ENCODE assay signal across 8 mouse cellular contexts in the genomic region with DNA sequence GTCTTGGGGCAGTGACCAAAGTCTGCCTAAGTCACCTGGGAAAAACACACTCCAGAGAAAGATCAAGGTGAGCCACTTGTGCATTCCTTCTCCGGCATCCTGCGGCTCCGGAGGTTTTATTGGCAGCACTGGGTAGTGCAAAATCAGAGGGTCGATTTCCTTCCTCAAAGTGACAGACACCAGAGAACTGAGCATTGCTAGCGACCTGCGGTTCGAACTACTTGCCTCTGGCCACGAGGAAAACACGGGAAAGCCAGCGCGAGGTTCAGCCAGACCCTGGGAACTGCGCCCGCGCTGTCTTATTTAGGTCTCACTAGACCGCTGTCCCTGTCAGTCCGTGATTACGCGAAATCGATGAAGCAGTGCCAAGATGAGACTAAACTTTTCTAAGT. TPM values are rescaled to one million over a fixed set of nuclear protein-coding genes. Genes with fewer than 3 reads are reported as not detected.
A peak's percentile ranks its signal among the peaks of the same experiment; 100 is the strongest.
DNase-seq lines count a peak whose midpoint lies in the region; ATAC-seq and TF ChIP-seq lines count a peak whose summit lies in the region.

No protein-coding gene starts in this region.

- H3K4me3 ChIP-seq in ES-Bruce4 (ENCODE audit: low read depth, low read length): peak overlapping the region; percentile 23
- peak overlapping the region; percentile 70 for H3K4me3 ChIP-seq in embryonic facial prominence, embryonic 13.5 days
- H3K4me3 ChIP-seq in hindbrain, embryonic 10.5 days: peak overlapping the region; percentile 76
- H3K4me3 ChIP-seq in limb, embryonic 10.5 days: peak overlapping the region; percentile 82
- peak overlapping the region; percentile 85 for H3K4me3 ChIP-seq in midbrain, embryonic 15.5 days

- H3K27me3 ChIP-seq in ES-Bruce4 (ENCODE audit: control insufficient read depth, insufficient read depth, low read length, poor library complexity, severe bottlenecking): peaks cover 19% of the 10 kb centered on the region
- H3K27me3 ChIP-seq in embryonic facial prominence, embryonic 13.5 days: peaks cover 31% of the 10 kb centered on the region
- peaks cover 70% of the 10 kb centered on the region for H3K27me3 ChIP-seq in hindbrain, embryonic 10.5 days (ENCODE audit: insufficient read depth, poor library complexity, severe bottlenecking)
- H3K27me3 ChIP-seq in limb, embryonic 10.5 days (ENCODE audit: low read depth, poor library complexity, severe bottlenecking): peaks cover 65% of the 10 kb centered on the region
- H3K27me3 ChIP-seq in midbrain, embryonic 15.5 days (replicated peaks): peaks cover 12% of the 10 kb centered on the region; the same call in 1 of the 2 replicates

- H3K9me3 ChIP-seq in ES-Bruce4 (replicated peaks; ENCODE audit: control insufficient read depth, insufficient read depth, low read length, poor library complexity, severe bottlenecking): no peaks in the 10 kb centered on the region
- H3K9me3 ChIP-seq in embryonic facial prominence, embryonic 13.5 days: no peaks in the 10 kb centered on the region
- no peaks in the 10 kb centered on the region for H3K9me3 ChIP-seq in hindbrain, embryonic 10.5 days
- H3K9me3 ChIP-seq in limb, embryonic 10.5 days (replicated peaks): no peaks in the 10 kb centered on the region
- no peaks in the 10 kb centered on the region for H3K9me3 ChIP-seq in midbrain, embryonic 15.5 days

- no peak for TF ChIP-seq EP300 in ES-Bruce4 (IDR thresholded peaks at IDR 0.05; ENCODE audit: insufficient read depth, low read depth, low read length)

- no peak overlapping the region for H3K27ac ChIP-seq in ES-Bruce4 (ENCODE audit: insufficient read depth, low read length)
- H3K27ac ChIP-seq in embryonic facial prominence, embryonic 13.5 days: no peak overlapping the region
- H3K27ac ChIP-seq in hindbrain, embryonic 10.5 days: no peak overlapping the region
- H3K27ac ChIP-seq in limb, embryonic 10.5 days: no peak overlapping the region
- H3K27ac ChIP-seq in midbrain, embryonic 15.5 days: no peak overlapping the region

- no peaks in the 10 kb centered on the region for H3K36me3 ChIP-seq in ES-Bruce4 (ENCODE audit: control insufficient read depth, insufficient read depth, low read length, poor library complexity, severe bottlenecking)
- H3K36me3 ChIP-seq in embryonic facial prominence, embryonic 13.5 days: no peaks in the 10 kb centered on the region
- H3K36me3 ChIP-seq in hindbrain, embryonic 10.5 days: no peaks in the 10 kb centered on the region
- no peaks in the 10 kb centered on the region for H3K36me3 ChIP-seq in limb, embryonic 10.5 days
- no peaks in the 10 kb centered on the region for H3K36me3 ChIP-seq in midbrain, embryonic 15.5 days (replicated peaks)

- DNase-seq in ZHBTc4 (ENCODE audit: low read depth, low spot score) (peak; percentile 49), adipocyte (ENCODE audit: low spot score) (no peak)
- peak; percentile 57 for DNase-seq in hindbrain, embryonic 10.5 days (ENCODE audit: low spot score)
- DNase-seq in limb, embryonic 10.5 days (ENCODE audit: low spot score): peak; percentile 54
- no peak for DNase-seq in urinary bladder, postnatal 14 days (ENCODE audit: low spot score)

- TF ChIP-seq POLR2A in ES-Bruce4 (IDR thresholded peaks at IDR 0.05; ENCODE audit: insufficient read depth, low read length): no peak

- TF ChIP-seq CTCF in ES-Bruce4 (IDR thresholded peaks at IDR 0.05; ENCODE audit: low read depth, low read length): no peak

- under 1% methylated on average over 19 of the region's 19 CpGs for WGBS in embryonic facial prominence, embryonic 13.5 days
- WGBS in hindbrain, embryonic 10.5 days: 1% methylated on average over 19 of the region's 19 CpGs
- WGBS in limb, embryonic 10.5 days: under 1% methylated on average over 19 of the region's 19 CpGs
- under 1% methylated on average over 19 of the region's 19 CpGs for WGBS in midbrain, embryonic 15.5 days

- peak overlapping the region; percentile 96 for H3K4me2 ChIP-seq in embryonic facial prominence, embryonic 13.5 days
- peak overlapping the region; percentile 98 for H3K4me2 ChIP-seq in midbrain, embryonic 15.5 days

- no peak overlapping the region for H3K9ac ChIP-seq in ES-Bruce4 (ENCODE audit: low read depth, poor library complexity, severe bottlenecking)
- H3K9ac ChIP-seq in embryonic facial prominence, embryonic 13.5 days: peak overlapping the region; percentile 79; the same call in 1 of the 2 replicates
- no peak overlapping the region for H3K9ac ChIP-seq in midbrain, embryonic 15.5 days

- H3K4me1 ChIP-seq in ES-Bruce4 (ENCODE audit: control insufficient read depth, insufficient read depth, low read length): no peaks in the 10 kb centered on the region
- H3K4me1 ChIP-seq in embryonic facial prominence, embryonic 13.5 days: peaks cover 14% of the 10 kb centered on the region
- peaks cover 21% of the 10 kb centered on the region; the same call in 1 of the 2 replicates for H3K4me1 ChIP-seq in hindbrain, embryonic 10.5 days (replicated peaks)
- peaks cover 21% of the 10 kb centered on the region for H3K4me1 ChIP-seq in limb, embryonic 10.5 days
- peaks cover 19% of the 10 kb centered on the region for H3K4me1 ChIP-seq in midbrain, embryonic 15.5 days

- ATAC-seq in embryonic facial prominence, embryonic 13.5 days (ENCODE audit: insufficient number of reproducible peaks, insufficient read depth, low FRiP score, low TSS enrichment, low read depth): no peak
- ATAC-seq in midbrain, embryonic 15.5 days (replicated peaks): no peak

RNA-seq across cellular contexts. Expression of gene Cacnb4, which starts 1.7 kb away (rescaled TPM):
- polyA plus RNA-seq in ES-Bruce4 (2011; ENCODE audit: insufficient read depth, insufficient read length, low read depth, missing spikeins): 1.3 TPM in 1 of 2 replicates, not detected in the other
- polyA plus RNA-seq in embryonic facial prominence, embryonic 13.5 days (2015; fragmentation: Nextera tagmentation; extraction: Ambion mirVana): 1.3 and 2.5 TPM in 2 replicates
- polyA plus RNA-seq in hindbrain, embryonic 10.5 days (2016; fragmentation: Nextera tagmentation; extraction: Ambion mirVana): 0.68 and 1.8 TPM in 2 replicates
- 0.29 and 0.56 TPM in 2 replicates for polyA plus RNA-seq in limb, embryonic 10.5 days (2016; fragmentation: Nextera tagmentation; extraction: Ambion mirVana)
- polyA plus RNA-seq in midbrain, embryonic 15.5 days (2015; fragmentation: Nextera tagmentation; extraction: Ambion mirVana): 12.1 and 13.7 TPM in 2 replicates

Comparison
In these comparisons a context has a peak if more than half of its experiments do, and no peak if none do; other contexts are left out.
1. H3K4me3 ChIP-seq: peak in every context shown above with its lines; median percentile 85 in midbrain, embryonic 15.5 days; 82 in limb, embryonic 10.5 days; 76 in hindbrain, embryonic 10.5 days; 70 in embryonic facial prominence, embryonic 13.5 days; 23 in ES-Bruce4.
2. DNase-seq: peak in ZHBTc4 (single experiment), hindbrain, embryonic 10.5 days (single experiment) and limb, embryonic 10.5 days (single experiment); none in urinary bladder, postnatal 14 days (single experiment) and adipocyte (single experiment).